Mouse (Mus musculus): Measurements from ENCODE around the gene Idua.

GRCm38 (mm10) chr5:108646343-108646660 lies 13.8 kb upstream of the Idua start:
- TF ChIP-seq CTCF (IDR thresholded peaks at IDR 0.05; ENCODE audit: low read depth, low read length) (no peak), POLR2AphosphoS5 (IDR thresholded peaks at IDR 0.05; ENCODE audit: insufficient replicate concordance, low read depth, low read length) (no peak), TAL1 (conservative IDR thresholded peaks at IDR 0.05; ENCODE audit: low read depth, low read length) (no peak), GATA2 (IDR thresholded peaks at IDR 0.05; ENCODE audit: borderline replicate concordance, low read depth, low read length) (no peak), GATA1 (IDR thresholded peaks at IDR 0.05; ENCODE audit: borderline replicate concordance, low read length) (no peak)

Measured in G1E (cell line).